Mouse (Mus musculus): Measurements from ENCODE around the gene Ubr7. TPM values are rescaled to one million over a fixed set of nuclear protein-coding genes. Genes with fewer than 3 reads are reported as not detected.
A peak's percentile ranks its signal among the peaks of the same experiment; 100 is the strongest.

Gene Ubr7
- polyA plus RNA-seq, 1 experiment from 2014 or later = 43.1 TPM

GRCm38 (mm10) chr12:102778151-102778550 lies 20.4 kb downstream of the Ubr7 start:
- WGBS = 83% methylated on average over 5 of the region's 5 CpGs
- peaks cover 39% of the 10 kb centered on the region for H3K36me3 ChIP-seq

DNA sequence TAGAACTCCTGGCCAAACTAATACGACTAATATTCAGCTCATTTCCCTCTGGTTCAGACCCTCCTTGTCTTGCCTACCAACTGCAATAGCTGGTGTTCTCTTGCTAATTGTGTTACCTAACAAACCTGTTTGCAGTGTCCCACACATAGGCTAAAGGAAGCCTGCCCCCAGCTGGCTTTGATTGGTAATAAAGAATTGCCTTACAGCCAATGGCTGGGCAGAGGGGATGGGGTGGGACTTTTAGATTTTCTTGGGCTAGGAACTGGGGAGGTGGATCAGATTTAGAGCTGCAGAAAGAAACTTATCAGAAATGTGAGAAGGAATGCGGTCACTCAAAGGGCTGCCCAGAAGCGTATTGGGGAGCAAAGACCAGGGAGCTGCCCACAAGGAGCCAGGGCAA lies 21.7 kb downstream of the Ubr7 start:
- Histone ChIP-seq H3K4me3 (no peak overlapping the region), H3K9ac (no peak overlapping the region), H3K27ac (no peak overlapping the region), H3K27me3 (no peaks in the 10 kb centered on the region), H3K9me3 (no peaks in the 10 kb centered on the region), H3K36me3 (peaks cover 39% of the 10 kb centered on the region), H3K4me2 (no peak overlapping the region), H3K4me1 (no peaks in the 10 kb centered on the region)
- WGBS = 45% methylated on average over 3 of the region's 3 CpGs
- peak; percentile 79 for ATAC-seq (ENCODE audit: borderline replicate concordance, extremely low read depth, low FRiP score, low TSS enrichment)

More at GRCm38 (mm10) chr12:102778151-102778550, 20.4 kb downstream of the Ubr7 start:
- Histone ChIP-seq H3K4me2 (no peak overlapping the region), H3K4me1 (no peaks in the 10 kb centered on the region), H3K27ac (no peak overlapping the region), H3K9ac (no peak overlapping the region), H3K9me3 (no peaks in the 10 kb centered on the region), H3K27me3 (no peaks in the 10 kb centered on the region), H3K4me3 (no peak overlapping the region)
- ATAC-seq (ENCODE audit: borderline replicate concordance, extremely low read depth, low FRiP score, low TSS enrichment) = no peak

GRCm38 (mm10) chr12:102782841-102783240 lies 25.1 kb downstream of the Ubr7 start:
- no peaks in the 10 kb centered on the region for H3K4me1 ChIP-seq
- H3K27me3 ChIP-seq = no peaks in the 10 kb centered on the region
- 87% methylated on average over 5 of the region's 5 CpGs for WGBS
- no peak overlapping the region for H3K9ac ChIP-seq
- H3K36me3 ChIP-seq = peaks cover 42% of the 10 kb centered on the region
- no peak for ATAC-seq (ENCODE audit: borderline replicate concordance, extremely low read depth, low FRiP score, low TSS enrichment)
- H3K9me3 ChIP-seq = no peaks in the 10 kb centered on the region
- no peak overlapping the region for H3K27ac ChIP-seq
- H3K4me2 ChIP-seq = no peak overlapping the region
- no peak overlapping the region for H3K4me3 ChIP-seq

- Histone ChIP-seq H3K27me3 (no peaks in the 10 kb centered on the region), H3K4me1 (no peaks in the 10 kb centered on the region), H3K4me2 (no peak overlapping the region), H3K9me3 (no peaks in the 10 kb centered on the region), H3K9ac (no peak overlapping the region), H3K4me3 (no peak overlapping the region), H3K36me3 (peaks cover 54% of the 10 kb centered on the region), H3K27ac (no peak overlapping the region)
- no peak for ATAC-seq (ENCODE audit: borderline replicate concordance, extremely low read depth, low FRiP score, low TSS enrichment)
- WGBS = 89% methylated on average over 19 of the region's 19 CpGs
These were observed 27.3 kb downstream of the Ubr7 start for GRCm38 (mm10) chr12:102784899-102785592.

DNA sequence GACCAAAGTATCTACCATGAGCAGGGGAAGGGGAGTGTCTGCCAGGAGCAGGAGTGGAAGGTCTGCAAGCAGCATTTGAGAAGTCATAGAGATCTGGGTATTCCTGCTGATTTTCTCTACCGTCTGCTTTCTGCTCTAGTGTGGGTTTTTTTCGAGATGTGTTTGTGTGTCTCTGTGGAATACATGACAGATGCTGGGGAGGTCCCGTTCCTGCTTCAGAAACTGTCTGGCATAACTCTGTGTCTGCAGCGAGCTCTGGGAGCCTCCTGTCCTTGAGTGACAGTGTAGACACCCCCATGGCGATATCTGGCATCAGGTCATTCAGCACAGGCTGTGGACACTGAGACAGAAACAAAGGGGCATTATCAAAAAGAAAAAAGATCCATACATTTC lies 27.8 kb downstream of the Ubr7 start:
- H3K27me3 ChIP-seq = no peaks in the 10 kb centered on the region
- H3K9ac ChIP-seq = no peak overlapping the region
- no peak for ATAC-seq (ENCODE audit: borderline replicate concordance, extremely low read depth, low FRiP score, low TSS enrichment)
- H3K36me3 ChIP-seq = peaks cover 59% of the 10 kb centered on the region
- no peak overlapping the region for H3K4me2 ChIP-seq
- 84% methylated on average over 5 of the region's 5 CpGs for WGBS
- no peak overlapping the region for H3K4me3 ChIP-seq
- no peak overlapping the region for H3K27ac ChIP-seq
- no peaks in the 10 kb centered on the region for H3K9me3 ChIP-seq
- H3K4me1 ChIP-seq = no peaks in the 10 kb centered on the region

- Histone ChIP-seq H3K27ac (no peak overlapping the region), H3K27me3 (no peaks in the 10 kb centered on the region), H3K9ac (no peak overlapping the region), H3K36me3 (peaks cover 76% of the 10 kb centered on the region), H3K4me2 (no peak overlapping the region), H3K4me3 (no peak overlapping the region), H3K4me1 (no peaks in the 10 kb centered on the region), H3K9me3 (no peaks in the 10 kb centered on the region)
- whole genome bisulfite sequencing = 82% methylated on average over 7 of the region's 7 CpGs
- no peak for ATAC-seq (ENCODE audit: borderline replicate concordance, extremely low read depth, low FRiP score, low TSS enrichment)
These were observed 30.2 kb downstream of the Ubr7 start for GRCm38 (mm10) chr12:102787927-102788326.

- Histone ChIP-seq H3K36me3 (peaks cover 21% of the 10 kb centered on the region; the same call in 1 of the 2 replicates), H3K27ac (no peak overlapping the region), H3K9me3 (no peaks in the 10 kb centered on the region), H3K4me3 (no peak overlapping the region), H3K4me2 (no peak overlapping the region), H3K27me3 (no peaks in the 10 kb centered on the region), H3K4me1 (no peaks in the 10 kb centered on the region), H3K9ac (no peak overlapping the region)
- 78% methylated on average over 2 of the region's 2 CpGs for WGBS
- no peak for ATAC-seq (ENCODE audit: borderline replicate concordance, extremely low read depth, low FRiP score, low TSS enrichment)
These were observed 41.8 kb downstream of the Ubr7 start for GRCm38 (mm10) chr12:102799528-102799927.

GRCm38 (mm10) chr12:102814858-102815257 lies 57.1 kb downstream of the Ubr7 start:
- H3K27me3 ChIP-seq = no peaks in the 10 kb centered on the region
- H3K36me3 ChIP-seq = peaks cover 15% of the 10 kb centered on the region
- H3K27ac ChIP-seq = no peak overlapping the region
- 59% methylated on average over 1 of the region's 1 CpGs for WGBS
- no peak for ATAC-seq (ENCODE audit: borderline replicate concordance, extremely low read depth, low FRiP score, low TSS enrichment)
- no peaks in the 10 kb centered on the region for H3K9me3 ChIP-seq
- H3K4me3 ChIP-seq = no peak overlapping the region
- H3K9ac ChIP-seq = no peak overlapping the region
- no peaks in the 10 kb centered on the region for H3K4me1 ChIP-seq
- H3K4me2 ChIP-seq = no peak overlapping the region

DNA sequence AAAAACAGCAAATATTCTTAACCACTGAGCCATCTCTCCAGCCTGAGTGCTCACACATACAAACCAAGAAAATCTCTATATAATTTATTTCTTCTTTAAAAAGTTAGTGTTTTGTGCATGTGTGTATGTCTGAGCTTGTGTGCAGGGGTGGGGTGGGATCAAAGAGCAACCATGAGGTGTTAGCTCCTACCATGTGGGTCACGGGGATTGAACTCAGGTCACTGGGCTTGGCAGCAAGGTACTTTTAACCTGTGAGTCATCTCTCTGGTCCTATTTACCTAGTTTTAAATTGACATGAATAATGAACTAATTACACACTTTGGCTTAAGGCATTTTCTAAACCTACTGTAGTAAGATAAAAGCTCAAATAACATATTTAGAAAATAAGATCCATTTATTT lies 68.6 kb downstream of the Ubr7 start:
- H3K4me2 ChIP-seq = no peak overlapping the region
- no peaks in the 10 kb centered on the region for H3K4me1 ChIP-seq
- no peak overlapping the region for H3K9ac ChIP-seq
- no peaks in the 10 kb centered on the region for H3K36me3 ChIP-seq
- no peaks in the 10 kb centered on the region for H3K27me3 ChIP-seq
- H3K27ac ChIP-seq = no peak overlapping the region
- WGBS = 97% methylated on average over 1 of the region's 1 CpGs
- no peak for ATAC-seq (ENCODE audit: borderline replicate concordance, extremely low read depth, low FRiP score, low TSS enrichment)
- no peak overlapping the region for H3K4me3 ChIP-seq
- H3K9me3 ChIP-seq = no peaks in the 10 kb centered on the region

DNA sequence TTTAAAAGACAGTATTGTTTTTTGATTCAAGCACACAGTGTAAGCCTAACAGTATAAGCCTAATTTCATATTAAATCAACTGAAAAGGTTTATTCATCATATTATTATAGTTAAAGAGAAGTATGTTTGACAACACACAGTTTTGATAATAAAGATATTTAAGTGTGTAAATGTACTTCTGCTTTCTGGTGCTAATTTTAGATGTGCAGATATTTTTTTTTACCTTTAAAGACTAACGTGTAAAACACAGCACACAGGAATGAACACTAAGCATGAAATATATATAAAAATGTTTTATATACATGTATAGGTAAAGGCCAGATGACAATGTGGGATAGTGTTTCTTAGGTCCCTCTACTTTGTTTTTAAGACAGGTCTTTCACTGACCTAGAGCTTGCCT lies 69.4 kb downstream of the Ubr7 start:
- Histone ChIP-seq H3K4me3 (no peak overlapping the region), H3K4me1 (no peaks in the 10 kb centered on the region), H3K27ac (no peak overlapping the region), H3K36me3 (no peaks in the 10 kb centered on the region), H3K4me2 (no peak overlapping the region), H3K9ac (no peak overlapping the region), H3K27me3 (no peaks in the 10 kb centered on the region), H3K9me3 (no peaks in the 10 kb centered on the region)
- 83% methylated on average over 1 of the region's 1 CpGs for WGBS
- ATAC-seq (ENCODE audit: borderline replicate concordance, extremely low read depth, low FRiP score, low TSS enrichment) = no peak
